Mouse (Mus musculus): Measurements from ENCODE around the gene Pxt1.

Gene Pxt1

GRCm38 (mm10) chr17:28922096-28922495 lies 21.5 kb downstream of the Pxt1 start:
- in situ Hi-C loops (cut with MboI; ENCODE audit: unreplicated experiment in 2 of 2), result no loop called here

- in situ Hi-C loops (cut with MboI; ENCODE audit: unreplicated experiment in 2 of 2), result no loop called here
Measured at GRCm38 (mm10) chr17:28921086-28921485, 22.6 kb downstream of the Pxt1 start.

GRCm38 (mm10) chr17:28916520-28916919 lies 27.1 kb downstream of the Pxt1 start:
- in situ Hi-C loops (cut with MboI; ENCODE audit: unreplicated experiment in 2 of 2), result no loop called here

DNA sequence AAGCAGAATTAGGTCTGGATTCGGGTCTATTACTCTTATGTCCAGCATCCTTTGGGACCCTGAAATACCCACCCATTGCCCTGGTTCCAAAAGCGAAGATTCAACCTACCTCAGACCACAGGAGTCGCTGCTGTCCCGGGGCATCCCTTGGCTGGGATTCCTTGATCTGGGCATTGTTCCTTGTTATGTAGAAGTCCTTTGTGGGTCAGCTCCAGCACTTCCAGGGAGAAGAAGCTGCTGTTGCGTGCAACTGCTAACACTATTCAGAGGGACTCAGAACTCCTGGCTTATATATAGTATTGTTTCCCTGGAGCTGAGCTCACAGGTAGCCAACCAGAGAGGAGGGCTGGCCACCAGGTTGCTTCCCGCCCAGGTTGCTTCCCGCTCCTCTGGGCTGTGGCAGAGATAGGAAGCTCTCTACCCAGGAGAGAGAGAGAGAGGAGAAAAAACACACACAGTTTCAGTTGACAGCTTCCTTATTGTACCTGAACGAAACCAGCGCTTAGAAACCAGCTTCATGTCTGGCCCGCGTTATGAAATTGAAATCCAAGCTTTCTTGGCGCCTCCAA lies 28.5 kb downstream of the Pxt1 start, which contains the start of gene 4930539E08Rik:
Gene 4930539E08Rik (minus strand): TSS at position 265 of the 569 bp plus-strand sequence.
- in situ Hi-C loops (cut with MboI; ENCODE audit: unreplicated experiment in 2 of 2), result no loop called here

GRCm38 (mm10) chr17:28913940-28914339 lies 29.7 kb downstream of the Pxt1 start:
- in situ Hi-C loops (cut with MboI; ENCODE audit: unreplicated experiment in 2 of 2), result no loop called here

DNA sequence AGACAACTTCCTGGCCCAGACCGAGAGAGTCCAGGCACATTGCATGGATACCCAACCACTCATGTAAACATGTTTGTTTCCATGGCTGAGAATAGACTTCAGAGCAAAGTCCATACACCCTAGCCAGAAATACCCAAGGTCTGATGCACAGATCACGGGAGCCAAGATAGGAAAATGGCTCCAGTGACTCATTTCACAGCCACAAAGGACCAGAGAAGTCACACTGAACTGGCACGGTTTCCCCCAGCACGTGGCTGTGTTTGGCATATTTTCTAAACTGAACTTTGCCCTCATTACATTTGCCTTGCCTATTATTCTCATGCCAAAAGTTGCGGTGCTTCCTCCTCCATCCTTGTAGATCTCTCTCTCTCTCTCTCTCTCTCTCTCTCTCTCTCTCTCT lies 30.4 kb downstream of the Pxt1 start:
- in situ Hi-C loops (cut with MboI; ENCODE audit: unreplicated experiment in 2 of 2), result no loop called here

GRCm38 (mm10) chr17:28910139-28910538 lies 33.5 kb downstream of the Pxt1 start:
- in situ Hi-C loops (cut with MboI; ENCODE audit: unreplicated experiment in 2 of 2), result no loop called here

- in situ Hi-C loops (cut with MboI; ENCODE audit: unreplicated experiment in 2 of 2), result no loop called here
Measured at GRCm38 (mm10) chr17:28909252-28909941, 34.2 kb downstream of the Pxt1 start.

DNA sequence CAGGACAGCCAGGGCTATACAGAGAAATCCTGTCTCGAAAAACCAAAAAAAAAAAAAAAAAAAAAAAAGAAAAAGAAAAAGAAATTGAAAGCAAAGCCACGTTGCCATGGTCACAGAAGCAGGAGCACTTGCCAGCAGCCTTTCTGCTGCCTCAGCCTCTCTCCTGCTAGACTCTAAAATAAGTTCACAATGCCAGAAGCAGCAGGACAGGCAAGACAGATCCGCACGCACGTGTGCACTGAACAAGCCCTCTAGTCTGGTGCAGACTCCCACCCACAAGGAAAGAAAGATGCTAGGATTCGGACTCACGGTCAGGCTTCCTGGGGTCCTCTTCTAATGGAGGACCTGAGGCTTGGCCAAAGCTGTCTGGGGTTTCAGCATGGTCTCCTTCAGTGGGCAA lies 35.7 kb downstream of the Pxt1 start:
- in situ Hi-C loops (cut with MboI; ENCODE audit: unreplicated experiment in 2 of 2), result no loop called here

DNA sequence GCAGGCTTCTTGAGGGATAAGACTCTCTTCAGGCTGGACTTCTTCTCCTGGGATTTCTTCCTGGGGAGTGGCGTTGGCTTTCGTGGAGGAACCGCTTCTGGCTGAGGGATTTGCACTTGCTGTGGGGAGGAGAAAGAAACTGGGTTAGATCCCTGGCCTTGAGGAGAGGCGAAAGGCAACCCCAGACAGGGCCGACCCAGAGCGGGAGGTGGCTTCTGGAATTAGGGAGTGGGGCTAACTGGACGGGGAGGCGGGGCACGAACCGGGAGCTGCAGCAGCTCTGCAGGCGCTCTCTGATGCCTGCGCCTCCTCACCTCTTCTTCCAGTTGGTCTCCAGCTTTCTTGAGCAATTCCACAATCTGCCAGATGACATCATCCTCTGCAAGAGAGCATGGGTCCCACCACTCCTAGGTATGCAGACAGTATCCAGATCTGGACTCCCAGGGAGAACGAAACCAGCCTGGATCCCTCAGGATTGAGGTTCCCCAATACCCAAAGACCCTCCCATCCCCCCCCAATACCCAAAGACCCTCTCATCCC lies 38.2 kb downstream of the Pxt1 start:
- in situ Hi-C loops (cut with MboI; ENCODE audit: unreplicated experiment in 2 of 2), result no loop called here

DNA sequence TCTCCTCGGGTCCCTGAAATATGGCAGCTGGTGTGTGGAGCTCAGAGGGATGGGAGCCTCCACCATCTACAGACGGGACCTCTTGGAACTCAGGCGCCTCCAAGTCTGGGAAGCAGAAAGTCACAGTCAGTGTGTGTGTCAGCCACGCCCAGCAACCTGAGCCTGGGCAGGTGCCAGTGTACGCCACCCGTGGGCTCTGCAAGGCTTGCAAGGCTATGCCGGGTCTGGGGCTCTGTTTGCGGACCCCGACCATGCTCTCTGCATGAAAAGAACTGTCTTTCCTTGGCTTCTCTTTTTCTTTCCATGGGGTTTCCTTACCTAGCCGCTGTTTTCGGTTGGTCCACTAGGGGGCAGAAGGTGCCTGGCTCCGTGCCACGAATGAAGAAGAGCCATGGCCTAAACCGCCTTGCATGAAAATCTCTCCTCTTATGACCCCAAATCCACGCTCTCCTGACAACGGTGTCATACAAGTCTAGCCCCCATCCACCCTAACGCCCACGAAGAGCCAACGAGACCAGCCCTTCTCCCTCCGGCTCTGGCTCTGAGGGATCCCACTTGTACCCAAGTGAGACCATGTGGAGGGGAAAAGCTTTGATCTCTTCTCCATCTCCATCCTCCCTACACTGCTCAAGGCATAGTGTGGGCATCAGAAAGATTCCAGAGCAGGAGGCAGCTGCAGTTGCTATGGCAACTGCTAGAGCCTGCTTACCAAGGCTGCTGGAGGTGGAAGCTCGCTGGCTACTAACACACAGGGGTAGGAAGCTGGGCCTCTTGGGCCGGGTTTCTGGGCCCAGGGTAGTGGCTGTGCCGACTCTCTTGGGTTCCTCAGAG lies 38.9 kb downstream of the Pxt1 start:
- in situ Hi-C loops (cut with MboI; ENCODE audit: unreplicated experiment in 2 of 2), result no loop called here

- in situ Hi-C loops (cut with MboI; ENCODE audit: unreplicated experiment in 2 of 2), result no loop called here
Measured at GRCm38 (mm10) chr17:28901559-28901958, 42.1 kb downstream of the Pxt1 start.

GRCm38 (mm10) chr17:28899427-28899826 lies 44.2 kb downstream of the Pxt1 start:
- in situ Hi-C loops (cut with MboI; ENCODE audit: unreplicated experiment in 2 of 2), result no loop called here

DNA sequence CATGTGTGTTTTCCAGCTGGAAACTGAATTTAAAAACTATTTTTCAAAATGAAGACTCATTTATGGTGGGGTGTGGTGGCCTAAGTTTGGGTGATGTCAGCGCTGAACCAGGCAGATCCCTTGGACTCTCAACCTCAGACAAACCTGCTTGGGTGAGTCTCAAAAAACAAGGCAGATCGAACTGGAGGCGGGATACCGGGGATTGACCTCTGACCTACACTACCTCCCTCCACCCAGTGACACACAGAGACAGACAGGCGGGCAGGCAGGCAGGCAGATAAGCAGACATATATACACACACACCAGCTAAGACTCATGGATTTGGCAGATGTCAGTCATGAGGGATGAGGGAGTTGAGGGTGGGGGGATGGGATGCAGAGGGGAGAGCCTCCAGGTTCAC lies 45.4 kb downstream of the Pxt1 start:
- in situ Hi-C loops (cut with MboI; ENCODE audit: unreplicated experiment in 2 of 2), result no loop called here

DNA sequence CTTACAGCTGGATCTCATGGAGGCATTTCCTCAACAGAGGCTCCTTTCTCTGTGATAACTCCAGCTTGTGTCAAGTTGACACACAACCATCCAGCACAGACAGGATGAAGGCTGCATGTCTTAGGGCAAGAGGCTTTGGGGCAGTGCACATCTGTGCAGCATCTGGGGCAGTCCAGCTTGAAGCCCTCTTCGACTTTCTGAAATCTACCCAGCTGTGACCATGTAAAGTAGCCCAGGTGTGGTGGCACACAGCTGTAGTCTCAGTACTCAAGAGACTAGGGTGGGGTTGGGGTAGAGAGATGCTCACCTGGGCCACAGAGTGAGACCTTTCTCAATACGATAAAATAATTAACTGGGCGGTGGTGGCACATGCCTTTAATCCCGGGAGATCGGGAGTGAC lies 45.8 kb downstream of the Pxt1 start:
- in situ Hi-C loops (cut with MboI; ENCODE audit: unreplicated experiment in 2 of 2), result no loop called here

DNA sequence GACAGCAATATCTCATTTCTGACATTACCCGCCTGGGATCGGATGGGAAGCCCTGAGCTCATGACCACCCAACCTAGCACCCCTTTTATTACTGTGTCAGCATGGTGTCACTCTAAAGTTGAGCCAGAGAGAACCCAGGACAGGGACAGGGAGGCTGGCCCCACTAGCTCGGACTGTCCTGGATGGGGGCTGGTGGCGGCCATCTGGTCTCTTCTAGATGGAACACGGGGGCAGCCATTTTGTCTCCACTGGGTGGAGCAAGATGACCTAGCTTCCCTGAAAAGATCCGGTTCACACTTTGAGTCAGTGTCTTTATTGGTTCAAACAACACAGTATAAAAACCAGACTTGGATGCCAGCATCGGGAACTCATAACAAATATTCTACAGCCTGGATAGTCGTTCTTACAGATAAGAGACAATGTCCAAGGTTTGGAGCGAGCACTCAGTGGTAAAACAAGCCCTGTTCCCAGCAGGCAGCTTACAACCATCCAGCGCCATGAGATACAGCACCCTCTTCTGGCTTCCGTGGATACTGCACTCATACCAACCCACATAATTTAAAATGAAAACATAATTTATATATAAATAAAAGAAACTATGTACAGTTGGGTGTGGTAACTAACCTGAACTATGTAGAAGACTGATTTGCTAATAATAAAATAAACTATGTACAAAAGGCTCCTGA lies 47.4 kb downstream of the Pxt1 start:
- in situ Hi-C loops (cut with MboI; ENCODE audit: unreplicated experiment in 2 of 2), result no loop called here

DNA sequence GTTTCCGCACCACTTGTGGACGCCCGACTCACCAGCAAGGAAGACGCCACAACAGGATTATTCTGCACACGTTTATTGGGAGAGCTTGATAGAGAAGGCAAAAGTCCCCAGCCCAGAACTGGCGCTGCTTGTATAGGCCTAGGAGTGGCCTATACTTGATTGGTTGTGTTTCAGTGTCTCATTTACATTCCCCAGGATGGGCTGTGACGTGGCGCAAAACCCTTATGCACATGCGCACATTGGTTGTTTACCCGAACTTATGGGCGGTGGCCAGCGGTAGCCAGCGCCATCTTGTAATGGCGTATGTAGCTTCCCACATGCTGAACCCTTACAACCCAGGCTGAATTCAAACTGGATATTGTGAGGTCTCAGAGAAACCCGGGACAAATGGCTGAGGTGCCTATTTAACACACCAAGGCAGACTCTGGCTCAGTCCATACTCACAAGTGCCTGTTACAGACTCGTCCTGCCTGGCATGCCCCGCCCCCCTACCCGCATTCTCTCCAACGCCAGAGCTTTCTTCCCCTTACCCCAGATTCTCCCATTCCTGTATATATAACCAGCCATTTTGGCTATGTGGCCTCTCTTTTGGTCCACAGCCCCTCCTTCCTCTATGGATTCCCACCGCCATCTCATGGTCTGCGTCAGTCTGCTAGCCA lies 48.3 kb downstream of the Pxt1 start:
- in situ Hi-C loops (cut with MboI; ENCODE audit: unreplicated experiment in 2 of 2), result no loop called here

DNA sequence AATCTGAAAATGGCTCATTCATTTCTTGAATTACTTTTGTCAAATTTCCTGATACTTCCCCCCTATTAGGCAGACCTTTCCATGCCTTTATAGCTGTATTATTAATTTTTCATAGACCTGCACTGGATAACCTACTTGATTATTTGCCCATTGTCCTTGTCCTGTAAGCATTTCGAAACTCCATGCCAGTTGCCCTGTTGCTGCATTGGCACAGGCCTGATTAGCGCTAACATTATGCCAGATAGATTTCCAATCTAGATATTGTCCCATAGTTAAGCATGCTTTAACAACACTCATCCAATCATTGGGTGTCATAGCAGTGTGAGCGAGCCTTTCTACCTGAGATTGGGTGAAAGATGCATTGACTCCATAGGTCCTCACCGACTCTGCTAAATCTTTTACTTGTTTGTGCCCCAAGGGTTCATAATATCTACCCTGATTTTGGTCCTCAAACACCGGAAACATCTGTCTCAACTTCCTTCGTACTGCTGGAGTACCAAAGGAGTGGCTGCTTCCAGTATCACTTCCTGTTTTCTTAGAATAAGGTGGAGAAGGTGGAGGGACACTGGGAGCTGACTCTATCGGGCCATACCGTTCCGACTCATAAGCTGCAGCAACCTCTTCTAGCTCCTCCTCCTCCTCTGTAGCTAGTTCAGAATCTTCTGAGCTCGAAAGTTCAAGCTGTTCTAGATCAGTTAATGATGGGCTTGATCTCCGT lies 49.4 kb downstream of the Pxt1 start:
- in situ Hi-C loops (cut with MboI; ENCODE audit: unreplicated experiment in 2 of 2), result no loop called here

- in situ Hi-C loops (cut with MboI; ENCODE audit: unreplicated experiment in 2 of 2), result no loop called here
Measured at GRCm38 (mm10) chr17:28886266-28886665, 57.4 kb downstream of the Pxt1 start.

DNA sequence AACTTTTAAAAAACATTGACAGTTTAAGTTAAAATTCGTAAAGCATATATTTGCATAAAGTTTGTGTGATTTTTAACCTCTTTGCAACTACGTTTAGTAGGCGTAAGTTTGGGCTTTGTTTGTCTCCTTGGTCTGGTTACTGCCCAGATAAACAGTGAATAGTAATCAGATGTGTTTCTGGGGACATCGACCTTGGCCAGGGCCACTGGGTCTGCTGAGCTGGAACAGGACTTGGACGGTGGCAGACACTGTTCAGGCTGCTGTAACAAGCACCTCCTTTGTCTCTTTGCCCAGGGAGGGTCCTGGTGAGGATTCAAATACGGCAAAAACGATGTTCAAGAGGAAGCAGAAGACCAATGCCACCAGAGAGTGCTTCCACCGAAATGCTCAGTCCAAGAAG lies 58.4 kb downstream of the Pxt1 start:
- in situ Hi-C loops (cut with MboI; ENCODE audit: unreplicated experiment in 2 of 2), result no loop called here

Measured in v-Abl transformed pro-B cells (cell line).